Mouse (Mus musculus) MEL (cell line): ENCODE results near the gene Gm614.

Experiments
- CTCF ChIP-seq, 3 experiments: IDR thresholded peaks in 2 of 3; conservative IDR thresholded peaks in 1 of 3; 2 replicates each; pipeline ENCODE4 v1.5.1; 2011 to 2012; ENCODE audit warnings: low read length in 3 of 3, low read depth in 2 of 3, mild to moderate bottlenecking in 2 of 3, improper control_type of control experiment in 1 of 3, inconsistent platforms in 1 of 3, mixed read lengths in 1 of 3, moderate library complexity in 1 of 3; ENCODE audit not compliant: control insufficient read depth in 1 of 3, insufficient read depth in 1 of 3, poor library complexity in 1 of 3, severe bottlenecking in 1 of 3
- EP300 ChIP-seq, 2 experiments: IDR thresholded peaks; 2 replicates each; pipeline ENCODE4 v1.6.1; 2011; ENCODE audit warnings: improper control_type of control experiment in 2 of 2, low read length in 2 of 2, low read depth in 1 of 2, mild to moderate bottlenecking in 1 of 2
- GATA1 ChIP-seq: IDR thresholded peaks from 2 replicates; pipeline ENCODE4 v1.6.1; 2011; ENCODE audit warnings: low read depth, low read length, improper control_type of control experiment
- KAT2A ChIP-seq: conservative IDR thresholded peaks from 2 replicates; pipeline ENCODE4 v1.6.1; 2012; ENCODE audit warnings: low read depth, low read length, improper control_type of control experiment, inconsistent platforms
- MAFK ChIP-seq: IDR thresholded peaks from 2 replicates; pipeline ENCODE4 v1.6.1; 2011; ENCODE audit warnings: low read depth, mild to moderate bottlenecking, low read length, improper control_type of control experiment, borderline replicate concordance
- MAZ ChIP-seq: IDR thresholded peaks from 2 replicates; pipeline ENCODE4 v1.6.1; 2012; ENCODE audit warnings: low read depth, mild to moderate bottlenecking, inconsistent platforms, low read length, improper control_type of control experiment
- MEF2A ChIP-seq: IDR thresholded peaks from 2 replicates; pipeline ENCODE4 v1.6.1; 2014; ENCODE audit warnings: low read depth, mild to moderate bottlenecking, inconsistent platforms, low read length, improper control_type of control experiment; ENCODE audit not compliant: poor library complexity, insufficient replicate concordance, severe bottlenecking; ENCODE audit errors: extremely low read depth
- MYC ChIP-seq: IDR thresholded peaks from 2 replicates; pipeline ENCODE4 v1.6.1; 2011; ENCODE audit warnings: low read depth, mild to moderate bottlenecking, low read length, improper control_type of control experiment, moderate library complexity
- POLR2A ChIP-seq, 2 experiments: IDR thresholded peaks; 2 replicates each; pipeline ENCODE4 v1.6.1; 2011 to 2012; ENCODE audit warnings: low read length in 2 of 2, mild to moderate bottlenecking in 2 of 2, control low read depth in 1 of 2, improper control_type of control experiment in 1 of 2, low read depth in 1 of 2, moderate library complexity in 1 of 2; ENCODE audit not compliant: control insufficient read depth in 1 of 2, insufficient read depth in 1 of 2, poor library complexity in 1 of 2
- POLR2AphosphoS2 ChIP-seq: IDR thresholded peaks from 2 replicates; pipeline ENCODE4 v1.6.1; 2011; ENCODE audit warnings: low read length, improper control_type of control experiment
- POLR2AphosphoS5 ChIP-seq: IDR thresholded peaks from 2 replicates; pipeline ENCODE4 v1.6.1; 2012; ENCODE audit warnings: low read depth, borderline replicate concordance, mild to moderate bottlenecking, inconsistent platforms, low read length, moderate library complexity, mixed read lengths
- RAD21 ChIP-seq: IDR thresholded peaks from 2 replicates; pipeline ENCODE4 v1.6.1; 2011; ENCODE audit warnings: mild to moderate bottlenecking, low read depth, low read length, improper control_type of control experiment
- TAL1 ChIP-seq: IDR thresholded peaks from 2 replicates; pipeline ENCODE4 v1.6.1; 2012; ENCODE audit warnings: mild to moderate bottlenecking, inconsistent platforms, low read length, moderate library complexity, mixed read lengths
- ZC3H11A ChIP-seq: IDR thresholded peaks from 2 replicates; pipeline ENCODE4 v1.6.1; 2012; ENCODE audit warnings: low read depth, mild to moderate bottlenecking, inconsistent platforms, low read length, improper control_type of control experiment

GRCm38 (mm10) chrX:101299055-101299454, 35.3 kb upstream of the Gm614 start, which contains the start of gene Nlgn3:
- TF ChIP-seq MAZ (no peak), EP300 (IDR thresholded peaks at IDR 0.05; ENCODE audit: low read depth in 1 of 2, low read length in 2 of 2) (no peak), RAD21 (no peak), MEF2A (no peak), MYC (no peak), POLR2AphosphoS2 (no peak), POLR2AphosphoS5 (no peak), TAL1 (no peak), KAT2A (no peak), ZC3H11A (no peak), GATA1 (no peak), MAFK (no peak), CTCF (IDR thresholded peaks at IDR 0.05 in 2 of 3, conservative IDR thresholded peaks at IDR 0.05 in 1 of 3; ENCODE audit: control insufficient read depth in 1 of 3, insufficient read depth in 1 of 3, low read depth in 2 of 3, low read length in 3 of 3, poor library complexity in 1 of 3, severe bottlenecking in 1 of 3) (no peak), POLR2A (IDR thresholded peaks at IDR 0.05; ENCODE audit: control insufficient read depth in 1 of 2, insufficient read depth in 1 of 2, low read depth in 1 of 2, low read length in 2 of 2, poor library complexity in 1 of 2) (no peak)
